Mouse (Mus musculus): Measurements from ENCODE around the gene Cym.

GRCm38 (mm10) chr3:107229822-107230221, 8.3 kb upstream of the Cym start:
- TF ChIP-seq GATA1 (IDR thresholded peaks at IDR 0.05; ENCODE audit: borderline replicate concordance, low read length) (no peak), FLI1 (IDR thresholded peaks at IDR 0.05; ENCODE audit: low read length) (no peak)

All from megakaryocyte, embryonic 14.5 days (primary cell).